ENCODE assay signal across 25 mouse cellular contexts in the genomic region with DNA sequence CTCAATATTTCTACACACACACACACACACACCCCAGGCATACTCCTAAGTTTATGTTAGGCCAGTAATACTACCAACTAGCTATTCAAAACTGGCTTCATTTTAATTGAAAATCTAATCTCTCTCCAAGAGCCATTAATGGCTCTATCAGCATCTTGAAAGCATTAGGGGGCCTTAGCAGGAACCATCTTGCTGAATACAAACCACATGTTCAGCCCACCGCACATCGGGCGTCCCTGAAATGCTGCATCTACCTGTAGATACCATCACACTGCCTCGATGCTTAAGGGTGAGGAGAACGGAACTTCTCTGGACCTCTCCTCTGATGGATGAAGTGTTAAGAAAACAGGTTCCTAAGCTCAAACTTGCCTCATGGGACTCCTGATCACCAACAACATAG.
DNase-seq lines count a peak whose midpoint lies in the region; ATAC-seq lines count a peak whose summit lies in the region.
"Had no signal": no experiment of that assay in that cellular context is flagged by ENCODE, and none has a peak within 500 bp of the region (broad histone marks: within the 10 kb centered on the region; RNA-seq: fewer than 3 reads in every experiment).

No protein-coding gene starts in this region.

- no peak overlapping the region for H3K27ac ChIP-seq in embryonic facial prominence, embryonic 10.5 days (replicated peaks)
- peak overlapping the region; percentile 65; the same call in 1 of the 2 replicates for H3K27ac ChIP-seq in limb, embryonic 12.5 days
- no peak overlapping the region for H3K27ac ChIP-seq in forebrain, embryonic 11.5 days (ENCODE audit: low read depth, low read length)
- H3K27ac ChIP-seq: embryonic facial prominence, embryonic 15.5 days; forebrain, embryonic 10.5 days; forebrain, embryonic 15.5 days; heart, embryonic 10.5 days; heart, embryonic 15.5 days; hindbrain, embryonic 13.5 days; hindbrain, postnatal 0 days; intestine, embryonic 15.5 days had no signal

- no peaks in the 10 kb centered on the region for H3K36me3 ChIP-seq in embryonic facial prominence, embryonic 10.5 days (replicated peaks)
- no peaks in the 10 kb centered on the region for H3K36me3 ChIP-seq in limb, embryonic 12.5 days
- H3K36me3 ChIP-seq in forebrain, embryonic 11.5 days (ENCODE audit: control insufficient read depth, insufficient read depth, low read length): no peaks in the 10 kb centered on the region
- H3K36me3 ChIP-seq: embryonic facial prominence, embryonic 15.5 days; forebrain, embryonic 10.5 days; forebrain, embryonic 15.5 days; heart, embryonic 10.5 days; heart, embryonic 15.5 days; hindbrain, embryonic 13.5 days; intestine, embryonic 15.5 days had no signal

- DNase-seq in embryo, embryonic 10.5 days (ENCODE audit: low spot score): peak; percentile 29
- DNase-seq in embryonic facial prominence, embryonic 10.5 days (ENCODE audit: low spot score): peak; percentile 48
- peak; percentile 61 for DNase-seq in forelimb bud, embryonic 11.5 days (ENCODE audit: low read depth, low spot score)
- no peak for DNase-seq in kidney, adult 11 months
- DNase-seq in forebrain, embryonic 11.5 days (ENCODE audit: low spot score): no peak
- DNase-seq in layer of hippocampus, adult 18-20 months (ENCODE audit: low spot score in 2 of 2): no peak
- DNase-seq: adrenal gland, postnatal 14 days; cerebellum, adult 2 months; cerebellum, postnatal 10 days; gastrocnemius, postnatal 10 days; heart, adult 18-20 months; heart, postnatal 14 days had no signal

- peaks cover 10% of the 10 kb centered on the region for H3K4me1 ChIP-seq in embryonic facial prominence, embryonic 10.5 days
- peaks cover 15% of the 10 kb centered on the region for H3K4me1 ChIP-seq in limb, embryonic 12.5 days (replicated peaks)
- no peaks in the 10 kb centered on the region for H3K4me1 ChIP-seq in forebrain, embryonic 11.5 days (replicated peaks; ENCODE audit: control insufficient read depth, insufficient read depth, low read length)
- H3K4me1 ChIP-seq: embryonic facial prominence, embryonic 15.5 days; forebrain, embryonic 15.5 days; heart, embryonic 10.5 days; heart, embryonic 15.5 days; hindbrain, embryonic 13.5 days; intestine, embryonic 15.5 days had no signal

- 0 out of 2 replicates have a peak, but pooled peaks have one; percentile 37 for ATAC-seq in limb, embryonic 12.5 days (ENCODE audit: insufficient number of reproducible peaks, insufficient read depth, low FRiP score, low TSS enrichment, low read depth)
- ATAC-seq in forebrain, embryonic 11.5 days (replicated peaks; ENCODE audit: low FRiP score): no peak
- ATAC-seq: activated CD4-positive, CD25-positive, alpha-beta regulatory T cell, adult 4 months; forebrain, embryonic 15.5 days; hindbrain, postnatal 0 days; intestine, embryonic 15.5 days; Patski had no signal

- no peak overlapping the region for H3K9ac ChIP-seq in limb, embryonic 12.5 days (replicated peaks)
- no peak overlapping the region for H3K9ac ChIP-seq in forebrain, embryonic 11.5 days (ENCODE audit: low read length)
- H3K9ac ChIP-seq: embryonic facial prominence, embryonic 15.5 days; forebrain, embryonic 15.5 days; heart, embryonic 15.5 days; hindbrain, embryonic 13.5 days; intestine, embryonic 15.5 days had no signal

- no peak overlapping the region for H3K4me3 ChIP-seq in embryonic facial prominence, embryonic 10.5 days
- H3K4me3 ChIP-seq in limb, embryonic 12.5 days (replicated peaks): no peak overlapping the region
- no peak overlapping the region for H3K4me3 ChIP-seq in forebrain, embryonic 11.5 days (ENCODE audit: low read depth, low read length)
- H3K4me3 ChIP-seq: embryonic facial prominence, embryonic 15.5 days; erythroblast, embryonic 14.5 days; forebrain, embryonic 10.5 days; forebrain, embryonic 15.5 days; heart, embryonic 10.5 days; heart, embryonic 15.5 days; hindbrain, embryonic 13.5 days; intestine, embryonic 15.5 days had no signal

- WGBS in embryonic facial prominence, embryonic 10.5 days: 39% methylated on average over 5 of the region's 5 CpGs
- 11% methylated on average over 5 of the region's 5 CpGs for WGBS in limb, embryonic 12.5 days
- WGBS in forebrain, embryonic 11.5 days: 83% methylated on average over 5 of the region's 5 CpGs

- H3K27me3 ChIP-seq in embryonic facial prominence, embryonic 10.5 days (replicated peaks; ENCODE audit: low read depth, poor library complexity, severe bottlenecking): no peaks in the 10 kb centered on the region
- no peaks in the 10 kb centered on the region for H3K27me3 ChIP-seq in limb, embryonic 12.5 days
- H3K27me3 ChIP-seq in forebrain, embryonic 11.5 days (ENCODE audit: control insufficient read depth, insufficient read depth, low read length): no peaks in the 10 kb centered on the region
- H3K27me3 ChIP-seq: CH12.LX; embryonic facial prominence, embryonic 15.5 days; forebrain, embryonic 15.5 days; heart, embryonic 15.5 days; hindbrain, embryonic 13.5 days; intestine, embryonic 15.5 days; Patski had no signal

- H3K4me2 ChIP-seq in limb, embryonic 12.5 days: no peak overlapping the region
- no peak overlapping the region for H3K4me2 ChIP-seq in forebrain, embryonic 11.5 days (ENCODE audit: low read depth, low read length, severe bottlenecking)
- H3K4me2 ChIP-seq: embryonic facial prominence, embryonic 15.5 days; forebrain, embryonic 15.5 days; heart, embryonic 15.5 days; hindbrain, embryonic 13.5 days; intestine, embryonic 15.5 days had no signal

- H3K9me3 ChIP-seq in embryonic facial prominence, embryonic 10.5 days: no peaks in the 10 kb centered on the region
- no peaks in the 10 kb centered on the region for H3K9me3 ChIP-seq in limb, embryonic 12.5 days
- H3K9me3 ChIP-seq in forebrain, embryonic 11.5 days (ENCODE audit: control insufficient read depth, low read length): no peaks in the 10 kb centered on the region
- H3K9me3 ChIP-seq: embryonic facial prominence, embryonic 15.5 days; forebrain, embryonic 10.5 days; forebrain, embryonic 15.5 days; heart, embryonic 10.5 days; heart, embryonic 15.5 days; hindbrain, embryonic 13.5 days; intestine, embryonic 15.5 days had no signal

Comparison
In these comparisons a context has a peak if more than half of its experiments do, and no peak if none do; other contexts are left out.
1. DNase-seq: peak in embryo, embryonic 10.5 days (single experiment), embryonic facial prominence, embryonic 10.5 days (single experiment) and forelimb bud, embryonic 11.5 days (single experiment); none in kidney, adult 11 months (single experiment), forebrain, embryonic 11.5 days (single experiment) and layer of hippocampus, adult 18-20 months (0 of 2).